Mouse (Mus musculus) myocyte (in vitro differentiated cells): ENCODE results near the gene Arid1b. TPM values are rescaled to one million over a fixed set of nuclear protein-coding genes. Genes with fewer than 3 reads are reported as not detected.

Experiments
- H3K27me3 ChIP-seq: one replicate; pipeline ENCODE4 v1.6.1; 2011; ENCODE audit not compliant: control insufficient read depth, insufficient read depth, insufficient read length
- H3K36me3 ChIP-seq: one replicate; pipeline ENCODE4 v1.6.1; 2011; ENCODE audit not compliant: control insufficient read depth, insufficient read depth
- H3K4me2 ChIP-seq: one replicate; pipeline ENCODE4 v1.6.1; 2011; ENCODE audit warnings: low read depth, control low read depth
- H3K4me3 ChIP-seq: one replicate; pipeline ENCODE4 v1.5.1; 2011; ENCODE audit warnings: mild to moderate bottlenecking, control low read depth, moderate library complexity
- H3K79me2 ChIP-seq: one replicate; pipeline ENCODE4 v1.6.1; 2011; ENCODE audit not compliant: control insufficient read depth, insufficient read depth
- H3ac ChIP-seq: one replicate; pipeline ENCODE4 v1.6.1; 2011; ENCODE audit not compliant: control insufficient read depth, insufficient read length
- CEBPB ChIP-seq: IDR thresholded peaks from 2 replicates; pipeline ENCODE4 v1.6.1; 2011; ENCODE audit warnings: mild to moderate bottlenecking, moderate library complexity; ENCODE audit not compliant: poor library complexity, insufficient read depth, severe bottlenecking
- E2F4 ChIP-seq: IDR thresholded peaks from one replicate; pipeline ENCODE4 v1.6.1; 2011; ENCODE audit warnings: mild to moderate bottlenecking, control low read depth, moderate library complexity; ENCODE audit not compliant: insufficient read depth
- MAX ChIP-seq: IDR thresholded peaks from one replicate; pipeline ENCODE4 v1.6.1; 2011; ENCODE audit warnings: low read depth, mild to moderate bottlenecking, control low read depth
- MYOD1 ChIP-seq, 3 experiments: IDR thresholded peaks; one replicate each; pipeline ENCODE4 v1.6.1; 2011; ENCODE audit warnings: control low read depth in 2 of 3, low read depth in 2 of 3, mild to moderate bottlenecking in 2 of 3, moderate library complexity in 1 of 3; ENCODE audit not compliant: insufficient read length in 2 of 3, control insufficient read depth in 1 of 3
- MYOG ChIP-seq, 3 experiments: IDR thresholded peaks; one replicate each; pipeline ENCODE4 v1.6.1; 2011; ENCODE audit warnings: control low read depth in 2 of 3, low read depth in 2 of 3, mild to moderate bottlenecking in 2 of 3; ENCODE audit not compliant: insufficient read length in 2 of 3, control insufficient read depth in 1 of 3, insufficient read depth in 1 of 3
- POLR2A ChIP-seq: IDR thresholded peaks from one replicate; pipeline ENCODE4 v1.6.1; 2011; ENCODE audit warnings: low read depth, mild to moderate bottlenecking, control low read depth, moderate library complexity; ENCODE audit not compliant: insufficient read length
- POLR2AphosphoS2 ChIP-seq: IDR thresholded peaks from one replicate; pipeline ENCODE4 v1.6.1; 2011; ENCODE audit warnings: low read depth, control low read depth; ENCODE audit not compliant: insufficient read length
- REST ChIP-seq: IDR thresholded peaks from one replicate; pipeline ENCODE4 v1.6.1; 2011; ENCODE audit warnings: mild to moderate bottlenecking, control low read depth, moderate library complexity; ENCODE audit not compliant: insufficient read depth, insufficient read length
- SRF ChIP-seq: IDR thresholded peaks from one replicate; pipeline ENCODE4 v1.6.1; 2011; ENCODE audit warnings: low read depth; ENCODE audit not compliant: control insufficient read depth, insufficient read length
- TCF12 ChIP-seq: IDR thresholded peaks from one replicate; pipeline ENCODE4 v1.6.1; 2011; ENCODE audit warnings: mild to moderate bottlenecking, control low read depth; ENCODE audit not compliant: poor library complexity, insufficient read depth, severe bottlenecking
- TCF3 ChIP-seq: IDR thresholded peaks from one replicate; pipeline ENCODE4 v1.6.1; 2011; ENCODE audit warnings: low read depth, control low read depth; ENCODE audit not compliant: insufficient read length
- USF1 ChIP-seq: IDR thresholded peaks from one replicate; pipeline ENCODE4 v1.6.1; 2011; ENCODE audit warnings: low read depth, mild to moderate bottlenecking, control low read depth, moderate library complexity
- polyA plus RNA-seq: library from polyadenylated mRNA; unstranded; fragments of >200 nt; fragmentation: generic; extraction: Trizol; gene quantifications from one replicate; pipeline ENCODE4 v1.2.1, GENCODE M21; 2012; ENCODE audit warnings: missing spikeins

Gene Arid1b
- polyA plus RNA-seq, 1 experiment, result 10.9 TPM

GRCm38 (mm10) chr17:5179925-5180525 lies 185.9 kb downstream of the Arid1b start:
- TF ChIP-seq TCF3 (no peak), E2F4 (no peak), TCF12 (no peak), POLR2A (no peak), MYOG (IDR thresholded peaks at IDR 0.05; ENCODE audit: control insufficient read depth in 1 of 3, insufficient read depth in 1 of 3, insufficient read length in 2 of 3, low read depth in 2 of 3) (no peak), USF1 (no peak), CEBPB (no peak), REST (no peak), SRF (no peak), POLR2AphosphoS2 (no peak), MYOD1 (IDR thresholded peaks at IDR 0.05; ENCODE audit: control insufficient read depth in 1 of 3, insufficient read length in 2 of 3, low read depth in 2 of 3) (no peak), MAX (no peak)
- H3K4me2 ChIP-seq, result no peak overlapping the region
- no peaks in the 10 kb centered on the region for H3K27me3 ChIP-seq
- peaks cover 9% of the 10 kb centered on the region for H3K79me2 ChIP-seq
- no peak overlapping the region for H3K4me3 ChIP-seq
- no peaks in the 10 kb centered on the region for H3K36me3 ChIP-seq
- no peak overlapping the region for H3ac ChIP-seq

- Histone ChIP-seq H3K4me2 (no peak overlapping the region), H3K27me3 (no peaks in the 10 kb centered on the region), H3K79me2 (peaks cover 15% of the 10 kb centered on the region), H3ac (no peak overlapping the region), H3K36me3 (no peaks in the 10 kb centered on the region), H3K4me3 (no peak overlapping the region)
- TF ChIP-seq TCF12 (no peak), POLR2A (no peak), MYOD1 (IDR thresholded peaks at IDR 0.05; ENCODE audit: control insufficient read depth in 1 of 3, insufficient read length in 2 of 3, low read depth in 2 of 3) (no peak), MYOG (IDR thresholded peaks at IDR 0.05; ENCODE audit: control insufficient read depth in 1 of 3, insufficient read depth in 1 of 3, insufficient read length in 2 of 3, low read depth in 2 of 3) (no peak), MAX (no peak)
Measured at GRCm38 (mm10) chr17:5180925-5181324, 186.8 kb downstream of the Arid1b start.

- Histone ChIP-seq H3K27me3 (no peaks in the 10 kb centered on the region), H3K79me2 (peaks cover 22% of the 10 kb centered on the region), H3K4me3 (no peak overlapping the region), H3K4me2 (no peak overlapping the region), H3ac (no peak overlapping the region), H3K36me3 (no peaks in the 10 kb centered on the region)
- TF ChIP-seq TCF3 (no peak), CEBPB (no peak), POLR2A (no peak), TCF12 (no peak), POLR2AphosphoS2 (no peak), REST (no peak)
Measured at GRCm38 (mm10) chr17:5182493-5182892, 188.4 kb downstream of the Arid1b start.

GRCm38 (mm10) chr17:5185501-5185900 lies 191.4 kb downstream of the Arid1b start:
- H3K36me3 ChIP-seq, result no peaks in the 10 kb centered on the region
- peaks cover 18% of the 10 kb centered on the region for H3K79me2 ChIP-seq
- H3K27me3 ChIP-seq, result no peaks in the 10 kb centered on the region
- no peak overlapping the region for H3K4me2 ChIP-seq
- TF ChIP-seq POLR2A (no peak), E2F4 (no peak)
- H3K4me3 ChIP-seq, result no peak overlapping the region
- H3ac ChIP-seq, result no peak overlapping the region

GRCm38 (mm10) chr17:5187546-5187945 lies 193.4 kb downstream of the Arid1b start:
- Histone ChIP-seq H3ac (no peak overlapping the region), H3K79me2 (peaks cover 32% of the 10 kb centered on the region), H3K27me3 (no peaks in the 10 kb centered on the region), H3K4me2 (no peak overlapping the region), H3K4me3 (no peak overlapping the region), H3K36me3 (no peaks in the 10 kb centered on the region)
- TF ChIP-seq REST (no peak), SRF (no peak), E2F4 (no peak), MYOD1 (IDR thresholded peaks at IDR 0.05; ENCODE audit: control insufficient read depth in 1 of 3, insufficient read length in 2 of 3, low read depth in 2 of 3) (no peak), USF1 (no peak), TCF12 (no peak)
